Mouse (Mus musculus) heart, postnatal 0 days (tissue): ENCODE data around the gene Fbxo3. TPM values are rescaled to one million over a fixed set of nuclear protein-coding genes. Genes with fewer than 3 reads are reported as not detected.
A peak's percentile ranks its signal among the peaks of the same experiment; 100 is the strongest.

Experiments used
- ATAC-seq: fragments of 200-750 bp; cut with Nextera tagmentation; 2 replicates; pipeline ENCODE4 v1.8.0; 2017; ENCODE audit warnings: low read depth, moderate number of reproducible peaks, moderate library complexity; ENCODE audit not compliant: insufficient read depth
- DNase-seq: peaks from one replicate; pipeline ENCODE4 v3.0.0-alpha.2; 2016; ENCODE audit warnings: low spot score
- H3K27ac ChIP-seq: fragments of 300-500 bp; sonication (generic); 2 replicates; pipeline ENCODE4 v1.5.1; 2014; ENCODE audit warnings: low read depth, mild to moderate bottlenecking
- H3K27me3 ChIP-seq: fragments of 300-500 bp; sonication (generic); 2 replicates; pipeline ENCODE4 v1.6.1; 2014; ENCODE audit warnings: low read length, mixed read lengths; ENCODE audit not compliant: control insufficient read depth, insufficient read depth
- H3K36me3 ChIP-seq: fragments of 300-500 bp; sonication (generic); replicated peaks from 2 replicates; pipeline ENCODE4 v1.6.1; 2014; ENCODE audit warnings: low read length, mixed read lengths; ENCODE audit not compliant: control insufficient read depth, insufficient read depth
- H3K4me1 ChIP-seq: fragments of 300-500 bp; sonication (generic); 2 replicates; pipeline ENCODE4 v1.6.1; 2014; ENCODE audit warnings: antibody characterized with exemption; ENCODE audit not compliant: control insufficient read depth, insufficient read depth
- H3K4me2 ChIP-seq: fragments of 300-500 bp; sonication (generic); 2 replicates; pipeline ENCODE4 v1.6.1; 2014; ENCODE audit warnings: low read depth, mild to moderate bottlenecking, low read length, moderate library complexity
- H3K4me3 ChIP-seq: fragments of 300-500 bp; sonication (generic); 2 replicates; pipeline ENCODE4 v1.5.1; 2014; ENCODE audit warnings: low read depth, low read length
- H3K9ac ChIP-seq: fragments of 300-500 bp; sonication (generic); replicated peaks from 2 replicates; pipeline ENCODE4 v1.6.1; 2014; ENCODE audit warnings: low read depth, low read length, mixed read lengths
- H3K9me3 ChIP-seq: fragments of 300-500 bp; sonication (generic); replicated peaks from 2 replicates; pipeline ENCODE4 v1.6.1; 2016; ENCODE audit warnings: low read length; ENCODE audit not compliant: control insufficient read depth
- CTCF ChIP-seq: IDR thresholded peaks from 2 replicates; pipeline ENCODE4 v1.5.1; 2016; ENCODE audit warnings: antibody characterized with exemption, control low read depth, low read depth
- EP300 ChIP-seq: IDR thresholded peaks from 2 replicates; pipeline ENCODE4 v1.6.1; 2016; ENCODE audit warnings: antibody characterized with exemption, low read depth
- WGBS: fragments of 180-500 bp; shearing (Covaris S2); extraction: QIAGEN DNeasy Blood & Tissue Kit; methylation state at CpG from one replicate; pipeline ENCODE4 v1.1.7; 2014; 5-methylcytosine and 5-hydroxymethylcytosine counted together
- polyA plus RNA-seq: library from polyadenylated mRNA; unstranded; fragments of >200 nt; fragmentation: Nextera tagmentation; extraction: Ambion mirVana; gene quantifications from 2 replicates; pipeline ENCODE4 v1.2.1, GENCODE M21; 2015
- total RNA-seq: library from RNA; depleted of rRNA; stranded (reverse); fragments of >200 nt; gene quantifications from 2 replicates; pipeline ENCODE4 v1.2.3, GENCODE M21; 2014; ENCODE audit warnings: low replicate concordance

The Fbxo3 gene
- total and polyA plus RNA-seq, 2 experiments from 2014 or later, result 43.1 to 48.8 TPM

- no peak overlapping the region for H3K27ac ChIP-seq
- H3K4me3 ChIP-seq, result no peak overlapping the region
- no peak overlapping the region for H3K4me2 ChIP-seq
- no peak overlapping the region for H3K9ac ChIP-seq
- no peaks in the 10 kb centered on the region for H3K4me1 ChIP-seq
- WGBS, result 66% methylated on average over 9 of the region's 9 CpGs
- no peaks in the 10 kb centered on the region for H3K9me3 ChIP-seq
- TF ChIP-seq CTCF (no peak), EP300 (no peak)
- ATAC-seq (no peak), DNase-seq (no peak)
- no peaks in the 10 kb centered on the region for H3K36me3 ChIP-seq
- H3K27me3 ChIP-seq, result 0 out of 2 replicates have a peak, but pooled peaks cover 5% of the 10 kb centered on the region
Measured at GRCm38 (mm10) chr2:103992162-103992561, 35.4 kb upstream of the Fbxo3 start.

- WGBS, result 36% methylated on average over 17 of the region's 17 CpGs
- no peaks in the 10 kb centered on the region for H3K9me3 ChIP-seq
- no peak for ATAC-seq
- no peaks in the 10 kb centered on the region for H3K4me1 ChIP-seq
- no peak for DNase-seq
- H3K9ac ChIP-seq, result no peak overlapping the region
- H3K4me2 ChIP-seq, result no peak overlapping the region
- H3K27ac ChIP-seq, result no peak overlapping the region
- no peak for TF ChIP-seq CTCF
- TF ChIP-seq EP300, result no peak
- H3K4me3 ChIP-seq, result no peak overlapping the region
- H3K36me3 ChIP-seq, result no peaks in the 10 kb centered on the region
- H3K27me3 ChIP-seq, result 0 out of 2 replicates have a peak, but pooled peaks cover 5% of the 10 kb centered on the region
Measured at GRCm38 (mm10) chr2:103992618-103993332, 34.7 kb upstream of the Fbxo3 start.

GRCm38 (mm10) chr2:104001076-104001475, 26.4 kb upstream of the Fbxo3 start:
- TF ChIP-seq CTCF (peak; percentile 51), EP300 (no peak)
- ATAC-seq (no peak), DNase-seq (no peak)
- H3K4me1 ChIP-seq, result no peaks in the 10 kb centered on the region
- H3K27me3 ChIP-seq, result peaks cover 9% of the 10 kb centered on the region
- 26% methylated on average over 2 of the region's 2 CpGs for WGBS
- H3K36me3 ChIP-seq, result no peaks in the 10 kb centered on the region
- H3K4me2 ChIP-seq, result no peak overlapping the region
- no peaks in the 10 kb centered on the region for H3K9me3 ChIP-seq
- no peak overlapping the region for H3K27ac ChIP-seq
- H3K9ac ChIP-seq, result no peak overlapping the region
- H3K4me3 ChIP-seq, result no peak overlapping the region

DNA sequence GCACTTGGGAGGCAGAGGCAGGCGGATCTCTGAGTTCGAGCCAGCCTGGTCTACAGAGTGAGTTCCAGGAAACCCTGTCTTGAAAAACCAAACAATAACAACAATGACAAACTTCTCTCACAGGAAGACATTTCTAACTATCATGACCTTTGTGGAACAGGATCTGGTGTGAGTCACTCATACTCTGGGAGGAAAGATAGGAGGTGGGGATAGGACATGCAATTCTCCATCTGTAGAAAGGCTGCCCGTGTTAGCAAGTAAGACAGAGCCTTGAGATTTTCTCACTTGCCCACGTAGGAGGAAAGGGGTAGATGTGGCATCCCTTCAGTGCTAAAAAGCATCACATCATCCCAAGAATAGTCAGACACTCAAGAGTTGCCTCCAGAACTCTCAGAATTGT, 25.7 kb upstream of the Fbxo3 start:
- DNase-seq (no peak), ATAC-seq (no peak)
- no peak overlapping the region for H3K9ac ChIP-seq
- 53% methylated on average over 4 of the region's 4 CpGs for WGBS
- TF ChIP-seq CTCF, result no peak
- TF ChIP-seq EP300, result no peak
- H3K4me3 ChIP-seq, result no peak overlapping the region
- no peaks in the 10 kb centered on the region for H3K9me3 ChIP-seq
- H3K36me3 ChIP-seq, result no peaks in the 10 kb centered on the region
- no peak overlapping the region for H3K4me2 ChIP-seq
- H3K27ac ChIP-seq, result no peak overlapping the region
- no peaks in the 10 kb centered on the region for H3K4me1 ChIP-seq
- H3K27me3 ChIP-seq, result peaks cover 9% of the 10 kb centered on the region

GRCm38 (mm10) chr2:104002711-104003413, 24.7 kb upstream of the Fbxo3 start:
- H3K36me3 ChIP-seq, result no peaks in the 10 kb centered on the region
- H3K9ac ChIP-seq, result no peak overlapping the region
- 33% methylated on average over 16 of the region's 16 CpGs for WGBS
- no peak for TF ChIP-seq EP300
- TF ChIP-seq CTCF, result peak; percentile 56
- no peak overlapping the region for H3K27ac ChIP-seq
- no peak overlapping the region for H3K4me3 ChIP-seq
- H3K4me1 ChIP-seq, result no peaks in the 10 kb centered on the region
- peaks cover 9% of the 10 kb centered on the region for H3K27me3 ChIP-seq
- ATAC-seq, result no peak
- DNase-seq, result no peak
- H3K4me2 ChIP-seq, result no peak overlapping the region
- no peaks in the 10 kb centered on the region for H3K9me3 ChIP-seq
